Mouse (Mus musculus): ENCODE data around the gene Clns1a. TPM values are rescaled to one million over a fixed set of nuclear protein-coding genes. Genes with fewer than 3 reads are reported as not detected.

The Clns1a gene
- polyA plus RNA-seq, 1 experiment from 2014 or later = 96.0 TPM

DNA sequence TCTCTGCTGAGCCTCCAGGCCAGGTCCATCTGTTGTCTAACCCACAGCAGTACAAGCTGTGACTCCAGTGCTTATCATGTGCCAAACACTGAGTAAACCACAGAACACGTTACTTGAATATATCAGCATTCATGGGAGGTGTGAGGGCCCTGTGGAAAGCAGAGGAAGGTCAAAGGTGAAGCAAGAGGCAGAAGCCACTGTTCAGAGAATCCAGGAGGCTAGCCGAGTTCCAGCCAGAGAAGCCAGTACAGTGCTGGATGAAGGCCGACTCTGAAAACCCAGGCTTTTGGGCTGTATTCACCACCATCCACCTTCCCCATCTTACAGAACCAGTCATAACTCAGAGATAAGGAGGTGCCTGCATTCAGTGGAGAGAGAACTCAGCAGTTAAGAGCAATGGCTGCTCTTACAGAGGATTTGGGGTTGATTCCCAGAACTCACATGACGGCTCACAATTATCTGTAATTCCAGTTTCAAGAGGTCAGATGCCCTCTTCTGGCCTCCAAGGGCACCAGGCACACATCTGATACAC lies 50.8 kb downstream of the Clns1a start:
- H3K27ac ChIP-seq (replicated peaks) = no peak overlapping the region
- no peak for ATAC-seq (ENCODE audit: extremely low read depth, insufficient number of reproducible peaks, low FRiP score, low TSS enrichment)
- no peaks in the 10 kb centered on the region for H3K36me3 ChIP-seq
- no peaks in the 10 kb centered on the region for H3K9me3 ChIP-seq
- no peak overlapping the region for H3K4me2 ChIP-seq
- H3K4me3 ChIP-seq = no peak overlapping the region
- no peaks in the 10 kb centered on the region for H3K27me3 ChIP-seq (replicated peaks)
- peaks cover 8% of the 10 kb centered on the region; the same call in 1 of the 2 replicates for H3K4me1 ChIP-seq
- 52% methylated on average over 4 of the region's 4 CpGs for WGBS
- no peak overlapping the region for H3K9ac ChIP-seq

- no peak for ATAC-seq (ENCODE audit: extremely low read depth, insufficient number of reproducible peaks, low FRiP score, low TSS enrichment)
- H3K27ac ChIP-seq (replicated peaks) = no peak overlapping the region
- 26% methylated on average over 28 of the region's 28 CpGs for WGBS
These were observed 51.5 kb downstream of the Clns1a start for GRCm38 (mm10) chr7:97747787-97748497.

DNA sequence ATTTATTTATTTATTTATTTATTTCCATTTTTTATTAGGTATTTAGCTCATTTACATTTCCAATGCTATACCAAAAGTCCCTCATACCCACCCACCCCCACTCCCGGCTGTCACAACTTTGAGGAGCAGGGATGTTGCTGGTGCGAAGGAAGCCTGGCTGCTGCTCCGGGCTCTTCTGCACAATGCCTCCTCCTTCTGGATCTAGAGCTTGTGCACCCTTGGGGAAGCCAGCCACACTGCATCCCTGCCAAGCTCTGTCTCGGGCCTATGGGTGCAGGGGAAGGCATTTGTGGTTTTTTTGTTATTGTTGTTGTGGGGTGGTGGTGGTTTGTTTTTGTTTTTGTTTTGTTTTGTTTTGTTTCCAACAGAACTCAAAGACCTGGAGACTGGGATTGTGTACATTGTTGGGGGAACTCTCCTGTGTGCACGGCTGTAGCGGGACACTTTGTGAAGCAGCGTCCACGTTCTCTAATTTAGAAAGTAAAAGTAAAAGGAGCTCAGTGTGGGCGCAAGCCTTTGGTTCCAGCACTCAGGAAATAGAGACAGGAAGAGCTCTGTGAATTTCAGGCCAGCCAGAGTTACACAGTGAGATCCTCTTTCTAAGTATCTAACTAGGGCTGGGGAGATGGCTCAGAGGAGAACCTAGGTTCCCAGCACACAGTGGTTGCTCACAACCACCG lies 52.2 kb downstream of the Clns1a start:
- no peaks in the 10 kb centered on the region for H3K27me3 ChIP-seq (replicated peaks)
- peaks cover 8% of the 10 kb centered on the region; the same call in 1 of the 2 replicates for H3K4me1 ChIP-seq
- H3K27ac ChIP-seq (replicated peaks) = 0 out of 2 replicates have a peak overlapping the region, but pooled peaks have one; percentile 20
- ATAC-seq (ENCODE audit: extremely low read depth, insufficient number of reproducible peaks, low FRiP score, low TSS enrichment) = no peak
- 62% methylated on average over 10 of the region's 10 CpGs for WGBS
- peak overlapping the region; percentile 62 for H3K4me2 ChIP-seq
- no peaks in the 10 kb centered on the region for H3K36me3 ChIP-seq
- H3K4me3 ChIP-seq = peak overlapping the region; percentile 25
- H3K9ac ChIP-seq = peak overlapping the region; percentile 21; the same call in 1 of the 2 replicates
- H3K9me3 ChIP-seq = no peaks in the 10 kb centered on the region

More at GRCm38 (mm10) chr7:97747787-97748497, 51.5 kb downstream of the Clns1a start:
- Histone ChIP-seq H3K36me3 (no peaks in the 10 kb centered on the region), H3K27me3 (replicated peaks) (no peaks in the 10 kb centered on the region), H3K4me1 (peaks cover 8% of the 10 kb centered on the region; the same call in 1 of the 2 replicates), H3K4me3 (peak overlapping the region; percentile 24), H3K4me2 (peak overlapping the region; percentile 62), H3K9me3 (no peaks in the 10 kb centered on the region), H3K9ac (peak overlapping the region; percentile 70)

DNA sequence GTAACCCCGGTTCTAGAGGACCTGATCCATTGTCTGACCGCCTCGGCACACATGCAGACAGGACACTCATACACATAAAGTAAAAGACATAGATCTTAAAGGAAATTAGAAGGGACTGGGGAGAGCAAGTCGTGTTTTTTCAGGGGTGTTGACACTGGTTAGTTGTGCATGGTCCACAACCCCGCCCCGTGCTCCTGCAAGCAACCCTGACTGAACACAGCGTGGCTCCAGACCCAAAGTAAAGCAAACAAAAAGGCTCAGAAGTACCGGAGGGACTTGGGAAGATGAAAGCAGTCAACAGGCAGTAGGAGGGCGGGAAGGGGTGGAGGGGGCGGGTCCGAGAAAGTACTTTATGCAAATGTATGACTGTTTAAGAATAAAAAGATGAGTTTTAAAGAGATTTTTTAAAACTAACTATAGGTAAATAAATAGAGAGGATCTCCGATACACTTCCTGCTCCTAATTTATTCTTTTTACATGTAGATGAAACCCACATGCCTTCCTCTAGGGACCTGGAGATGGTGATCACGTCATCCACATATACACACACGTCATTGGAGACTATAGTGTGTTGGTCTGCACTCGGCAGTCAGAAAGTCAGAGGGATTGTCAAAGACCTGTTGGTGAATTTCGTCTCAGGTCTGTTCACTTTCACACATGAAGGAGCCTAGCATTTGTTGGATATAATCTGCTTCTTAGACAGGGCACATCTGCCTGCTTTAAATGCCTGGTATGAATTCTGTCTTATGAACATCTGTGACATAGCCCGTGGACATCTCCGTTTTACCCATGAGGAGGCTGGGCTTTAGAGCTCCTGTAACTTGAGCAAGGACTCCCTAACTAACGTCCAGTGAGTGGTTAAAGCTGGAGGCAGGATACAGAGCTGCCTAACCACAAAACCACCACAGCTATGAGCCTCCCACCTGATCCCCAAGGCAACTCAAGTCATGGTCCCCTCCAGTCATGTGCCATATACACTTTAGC lies 53.1 kb downstream of the Clns1a start:
- 33% methylated on average over 19 of the region's 19 CpGs for WGBS
- peaks cover 8% of the 10 kb centered on the region; the same call in 1 of the 2 replicates for H3K4me1 ChIP-seq
- no peaks in the 10 kb centered on the region for H3K36me3 ChIP-seq
- ATAC-seq (ENCODE audit: extremely low read depth, insufficient number of reproducible peaks, low FRiP score, low TSS enrichment) = no peak
- H3K9ac ChIP-seq = 0 out of 2 replicates have a peak overlapping the region, but pooled peaks have one; percentile 21
- H3K27me3 ChIP-seq (replicated peaks) = no peaks in the 10 kb centered on the region
- peak overlapping the region; percentile 25 for H3K4me3 ChIP-seq
- no peaks in the 10 kb centered on the region for H3K9me3 ChIP-seq
- peak overlapping the region; percentile 62 for H3K4me2 ChIP-seq
- 0 out of 2 replicates have a peak overlapping the region, but pooled peaks have one; percentile 20 for H3K27ac ChIP-seq (replicated peaks)

GRCm38 (mm10) chr7:97756967-97757881 lies 60.8 kb downstream of the Clns1a start:
- H3K4me1 ChIP-seq = no peaks in the 10 kb centered on the region
- ATAC-seq (ENCODE audit: extremely low read depth, insufficient number of reproducible peaks, low FRiP score, low TSS enrichment) = no peak
- H3K36me3 ChIP-seq = no peaks in the 10 kb centered on the region
- H3K27me3 ChIP-seq (replicated peaks) = no peaks in the 10 kb centered on the region
- 0 out of 2 replicates have a peak overlapping the region, but pooled peaks have one; percentile 1 for H3K4me2 ChIP-seq
- no peak overlapping the region for H3K4me3 ChIP-seq
- H3K9me3 ChIP-seq = no peaks in the 10 kb centered on the region
- H3K27ac ChIP-seq (replicated peaks) = no peak overlapping the region
- H3K9ac ChIP-seq = no peak overlapping the region
- 65% methylated on average over 18 of the region's 18 CpGs for WGBS

DNA sequence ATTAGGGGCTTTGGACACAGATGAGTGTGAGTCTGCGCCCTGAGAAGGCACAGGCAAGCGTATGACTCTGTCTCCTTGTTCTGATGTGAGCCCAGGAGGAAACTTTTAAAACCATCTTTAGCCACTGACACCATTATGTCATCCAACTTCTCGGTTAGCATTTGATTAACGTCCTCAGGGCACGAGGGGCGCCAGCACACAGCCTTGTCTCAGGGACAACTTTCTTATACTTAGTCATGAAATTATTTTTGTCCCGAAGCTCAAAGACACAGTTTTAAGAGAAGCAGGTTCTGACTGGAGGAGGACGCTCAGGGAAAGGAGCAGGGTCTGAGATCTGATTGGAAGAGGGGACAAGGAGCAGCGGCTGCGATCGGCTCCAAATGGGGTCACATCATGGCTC lies 68.2 kb downstream of the Clns1a start:
- H3K36me3 ChIP-seq = no peaks in the 10 kb centered on the region

GRCm38 (mm10) chr7:97765181-97765962 lies 68.9 kb downstream of the Clns1a start:
- WGBS = 78% methylated on average over 21 of the region's 21 CpGs
- no peaks in the 10 kb centered on the region for H3K4me1 ChIP-seq
- no peaks in the 10 kb centered on the region for H3K9me3 ChIP-seq
- no peaks in the 10 kb centered on the region for H3K36me3 ChIP-seq
- no peak for ATAC-seq (ENCODE audit: extremely low read depth, insufficient number of reproducible peaks, low FRiP score, low TSS enrichment)
- no peak overlapping the region for H3K9ac ChIP-seq
- H3K27ac ChIP-seq (replicated peaks) = no peak overlapping the region
- H3K4me2 ChIP-seq = no peak overlapping the region
- H3K4me3 ChIP-seq = no peak overlapping the region
- H3K27me3 ChIP-seq (replicated peaks) = no peaks in the 10 kb centered on the region

More for the DNA sequence above, 68.2 kb downstream of the Clns1a start:
- no peaks in the 10 kb centered on the region for H3K4me1 ChIP-seq
- no peak overlapping the region for H3K9ac ChIP-seq
- H3K4me2 ChIP-seq = no peak overlapping the region
- WGBS = 74% methylated on average over 11 of the region's 11 CpGs
- no peak overlapping the region for H3K27ac ChIP-seq (replicated peaks)
- H3K4me3 ChIP-seq = no peak overlapping the region
- H3K27me3 ChIP-seq (replicated peaks) = no peaks in the 10 kb centered on the region
- H3K9me3 ChIP-seq = no peaks in the 10 kb centered on the region
- ATAC-seq (ENCODE audit: extremely low read depth, insufficient number of reproducible peaks, low FRiP score, low TSS enrichment) = no peak

GRCm38 (mm10) chr7:97765963-97766347 lies 69.5 kb downstream of the Clns1a start:
- Histone ChIP-seq H3K27ac (replicated peaks) (no peak overlapping the region), H3K27me3 (replicated peaks) (no peaks in the 10 kb centered on the region), H3K4me3 (no peak overlapping the region), H3K9ac (no peak overlapping the region), H3K4me1 (no peaks in the 10 kb centered on the region), H3K36me3 (no peaks in the 10 kb centered on the region), H3K4me2 (no peak overlapping the region), H3K9me3 (no peaks in the 10 kb centered on the region)
- ATAC-seq (ENCODE audit: extremely low read depth, insufficient number of reproducible peaks, low FRiP score, low TSS enrichment) = no peak
- 76% methylated on average over 5 of the region's 5 CpGs for WGBS

- Histone ChIP-seq H3K4me2 (no peak overlapping the region), H3K27me3 (replicated peaks) (no peaks in the 10 kb centered on the region), H3K9me3 (no peaks in the 10 kb centered on the region), H3K4me3 (no peak overlapping the region), H3K9ac (no peak overlapping the region), H3K27ac (replicated peaks) (no peak overlapping the region), H3K4me1 (no peaks in the 10 kb centered on the region), H3K36me3 (no peaks in the 10 kb centered on the region)
- WGBS = 63% methylated on average over 9 of the region's 9 CpGs
- ATAC-seq (ENCODE audit: extremely low read depth, insufficient number of reproducible peaks, low FRiP score, low TSS enrichment) = no peak
These were observed 70.2 kb downstream of the Clns1a start for GRCm38 (mm10) chr7:97766406-97767166.
